Mouse (Mus musculus) T-cell, adult 2 months (primary cell): ENCODE data around the gene Focad.

Experiments
- DNase-seq: peaks from one replicate; pipeline ENCODE4 v3.0.0; 2022; ENCODE audit warnings: low spot score

Gene Focad

DNA sequence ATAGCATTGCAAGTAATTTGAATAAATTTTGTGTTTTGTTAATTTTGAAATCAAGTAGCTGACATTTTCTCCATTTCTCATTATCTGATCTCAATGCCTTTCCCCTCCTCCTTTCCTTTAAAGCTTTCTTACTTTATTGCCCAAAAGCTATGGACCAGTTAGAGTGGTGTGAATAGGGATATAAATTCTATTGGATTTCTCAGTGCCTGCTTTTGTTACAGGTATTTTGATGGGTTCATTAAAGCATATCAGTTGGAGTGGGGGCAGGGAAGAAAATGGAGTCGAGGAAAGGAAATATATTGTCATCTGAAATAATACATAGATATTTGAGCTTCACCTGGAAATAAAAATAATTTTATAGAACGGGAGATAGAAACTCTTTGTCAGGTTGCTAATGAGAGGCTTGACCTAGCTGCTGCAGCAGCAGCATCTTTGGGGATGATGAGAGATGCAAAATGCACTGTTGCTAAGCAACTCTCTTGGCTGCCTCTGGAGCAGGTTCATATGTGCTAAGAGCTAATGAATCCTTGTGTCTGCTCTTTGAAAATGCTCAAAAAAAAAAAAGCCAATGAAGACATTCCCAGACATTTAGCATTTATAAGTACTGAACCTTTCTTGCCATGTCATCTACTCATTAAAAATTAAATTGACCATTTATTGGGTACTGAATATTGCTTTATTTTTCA is 116.9 kb downstream of the Focad start:
- DNase-seq, result no peak

- no peak for DNase-seq
These were observed 119.5 kb downstream of the Focad start for GRCm38 (mm10) chr4:88213895-88214294.

DNA sequence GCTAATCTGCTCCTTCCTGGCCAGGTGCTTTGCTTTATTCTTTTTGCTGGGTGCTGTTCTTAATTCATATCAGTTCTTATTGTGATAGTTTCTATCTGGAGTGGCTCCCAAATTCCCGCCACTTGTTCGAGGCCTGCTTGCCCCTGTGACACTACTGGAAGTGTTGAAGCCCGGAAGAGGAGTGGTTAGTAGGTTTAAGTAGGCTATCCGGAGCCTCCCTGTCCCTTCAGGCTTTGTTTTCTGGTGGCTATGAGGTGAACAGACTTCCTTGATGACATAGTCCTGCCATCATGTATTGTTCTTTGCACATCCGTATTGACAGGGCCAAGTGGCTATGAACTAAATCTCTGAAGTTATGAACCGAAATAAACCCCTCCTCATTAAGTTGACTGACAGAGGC is 123.9 kb downstream of the Focad start:
- no peak for DNase-seq

GRCm38 (mm10) chr4:88218797-88219196 is 124.4 kb downstream of the Focad start:
- no peak for DNase-seq

GRCm38 (mm10) chr4:88231375-88231774 is 136.9 kb downstream of the Focad start:
- no peak for DNase-seq

- no peak for DNase-seq
These were observed 141.5 kb downstream of the Focad start for GRCm38 (mm10) chr4:88235941-88236340.

DNA sequence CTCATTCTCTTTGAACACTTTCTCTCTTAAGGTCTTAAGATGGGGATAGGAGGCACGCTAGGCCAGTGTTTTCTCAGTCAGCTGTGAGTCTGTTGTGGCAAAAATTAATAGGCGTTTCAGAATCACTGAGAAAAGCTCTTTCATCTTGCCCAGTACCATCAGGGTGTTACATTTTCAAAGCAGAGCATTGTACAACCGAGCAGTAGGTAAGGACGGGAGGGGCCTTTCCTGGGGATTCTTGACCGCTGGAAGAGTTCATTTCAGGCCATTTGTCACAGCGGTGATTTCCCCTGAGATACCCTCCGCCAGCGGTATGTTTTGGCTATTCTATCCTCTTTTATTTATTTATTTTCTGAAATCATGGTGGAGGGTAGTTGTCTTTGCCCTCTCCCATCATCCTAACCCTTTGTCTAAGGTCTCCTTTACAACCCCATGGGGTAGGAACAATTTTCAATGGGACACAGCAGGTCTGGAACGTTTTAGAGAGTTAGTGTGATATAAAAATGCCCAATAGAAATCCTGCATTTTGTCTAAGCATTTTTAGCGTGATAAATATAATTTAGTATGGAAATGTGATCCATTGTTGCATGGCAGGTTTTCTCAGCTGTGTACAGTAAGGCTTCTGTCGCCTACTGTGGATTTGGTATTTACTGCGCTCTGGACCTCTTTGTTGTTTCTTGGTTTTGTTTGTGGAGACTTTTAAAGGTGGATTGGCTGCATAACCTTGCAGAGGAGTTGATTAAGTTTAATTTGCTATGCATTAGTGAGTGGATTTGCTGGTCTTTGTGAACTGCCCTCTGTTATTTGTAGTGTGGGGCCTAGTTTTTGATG is 142.7 kb downstream of the Focad start:
- DNase-seq, result no peak

GRCm38 (mm10) chr4:88238351-88238750 is 143.9 kb downstream of the Focad start:
- no peak for DNase-seq

GRCm38 (mm10) chr4:88243834-88244233 is 149.4 kb downstream of the Focad start:
- DNase-seq, result no peak

DNA sequence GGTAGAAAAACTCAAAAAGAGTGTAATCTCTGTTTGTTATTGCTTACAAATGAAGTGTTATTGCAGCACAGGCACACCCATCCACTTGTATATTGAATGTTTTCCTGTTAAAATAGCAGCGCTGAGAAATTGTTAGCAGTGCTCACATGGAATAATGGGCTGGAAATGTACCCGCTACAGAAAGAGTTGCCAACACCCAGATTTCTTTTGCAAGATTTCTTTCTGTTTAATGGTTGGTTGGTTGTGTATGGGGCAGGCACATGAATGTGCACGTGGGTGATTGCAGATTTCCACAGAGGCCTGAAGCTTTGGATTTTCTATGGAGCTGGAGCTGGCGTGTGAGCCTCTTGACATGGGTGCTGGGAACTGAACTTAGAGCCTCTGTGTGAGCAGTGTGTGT is 151.1 kb downstream of the Focad start:
- no peak for DNase-seq

DNA sequence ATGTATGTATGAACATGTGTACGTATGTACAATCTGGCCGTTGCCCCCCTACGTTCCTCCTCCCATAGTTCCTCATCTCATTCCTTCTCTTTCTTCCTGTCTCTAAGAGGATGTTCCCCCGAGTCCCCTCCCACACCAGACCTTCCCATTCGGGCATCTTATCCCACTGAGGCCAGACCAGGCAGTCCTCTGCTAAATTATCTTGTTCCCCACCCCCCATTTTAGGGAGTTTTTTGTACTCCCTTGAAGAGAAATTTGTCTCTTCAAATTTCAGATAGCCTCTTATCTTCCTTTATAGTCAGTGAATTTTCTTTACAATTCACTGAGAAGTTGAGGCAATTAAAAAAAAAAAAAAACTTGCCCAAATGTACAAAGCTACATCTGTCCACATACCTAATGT is 166.9 kb downstream of the Focad start:
- DNase-seq, result no peak

GRCm38 (mm10) chr4:88264536-88264935 is 170.1 kb downstream of the Focad start:
- DNase-seq, result no peak

DNA sequence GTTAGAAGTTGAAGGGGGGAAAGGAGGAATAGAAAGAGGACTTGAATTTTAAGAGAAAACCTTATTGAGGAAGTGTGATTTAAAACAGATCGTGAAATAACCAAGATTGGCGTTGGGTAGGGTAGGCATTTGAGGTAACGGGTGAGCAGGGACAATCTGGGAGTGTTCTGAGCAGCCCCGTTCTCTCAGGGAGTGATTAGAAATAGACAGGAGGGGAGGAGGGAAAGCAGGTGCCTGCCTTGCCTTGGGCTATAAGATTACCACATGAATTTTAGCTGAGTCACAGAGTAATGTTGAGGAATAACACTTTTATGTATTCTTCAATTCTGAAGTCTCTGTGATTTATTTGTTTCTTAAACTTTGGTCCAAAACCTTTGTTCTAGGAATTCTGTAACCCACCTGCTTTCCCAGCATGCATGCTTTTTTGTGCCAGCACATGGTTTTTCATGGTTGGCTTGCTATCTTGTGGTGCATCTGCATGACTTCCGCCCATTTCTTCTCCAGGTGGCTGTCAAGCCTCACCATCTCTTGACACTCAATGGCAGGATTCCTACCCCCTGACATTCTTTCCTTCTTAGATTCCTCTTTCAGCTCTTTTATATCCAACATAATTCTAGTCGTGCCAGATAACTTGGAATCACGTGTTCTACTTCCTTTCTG is 176.1 kb downstream of the Focad start:
- peak; percentile 1 for DNase-seq

- peak; percentile 49 for DNase-seq
These were observed 181.2 kb downstream of the Focad start for GRCm38 (mm10) chr4:88275571-88276041.

GRCm38 (mm10) chr4:88276058-88276734 is 181.8 kb downstream of the Focad start:
- no peak for DNase-seq

GRCm38 (mm10) chr4:88278524-88278923 is 184.1 kb downstream of the Focad start:
- DNase-seq, result no peak

DNA sequence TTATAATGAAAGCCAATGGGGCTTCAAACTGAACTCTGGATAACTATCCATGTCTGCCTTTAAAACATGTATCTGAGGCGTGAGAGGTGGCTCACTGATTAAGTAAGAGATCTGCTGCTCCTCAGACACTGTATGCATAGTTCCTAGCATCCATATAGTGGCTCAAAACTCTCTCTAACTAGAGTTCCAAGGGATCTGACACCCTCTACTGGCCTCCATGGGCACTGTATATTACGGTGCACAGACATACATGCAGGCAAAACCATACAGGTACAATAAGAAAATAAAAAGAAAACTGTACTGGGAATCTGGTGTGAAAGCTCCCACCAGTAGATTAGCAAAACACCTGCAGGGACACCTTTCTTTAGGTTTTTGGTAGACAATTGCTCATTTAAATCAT is 186.1 kb downstream of the Focad start:
- DNase-seq, result peak; percentile 6

DNA sequence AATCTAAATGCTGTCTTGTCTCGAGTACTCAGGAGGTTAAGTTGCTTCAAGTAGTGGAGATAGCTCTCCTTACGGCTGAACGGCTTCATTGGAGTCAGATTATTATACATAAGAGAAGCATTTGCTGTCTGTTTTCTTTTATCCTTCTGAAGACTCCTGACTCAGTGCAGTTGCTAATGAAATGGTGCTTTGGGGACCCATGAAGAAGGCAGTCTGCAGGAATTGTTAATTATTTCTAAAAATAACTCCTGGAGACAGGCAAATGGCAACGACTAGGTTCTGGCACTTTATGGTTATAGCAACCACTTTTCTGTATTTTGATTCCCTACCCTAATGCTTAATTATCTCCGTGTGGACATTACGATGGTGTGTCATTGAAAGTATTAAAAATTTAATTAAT is 201.1 kb downstream of the Focad start:
- DNase-seq, result no peak

DNA sequence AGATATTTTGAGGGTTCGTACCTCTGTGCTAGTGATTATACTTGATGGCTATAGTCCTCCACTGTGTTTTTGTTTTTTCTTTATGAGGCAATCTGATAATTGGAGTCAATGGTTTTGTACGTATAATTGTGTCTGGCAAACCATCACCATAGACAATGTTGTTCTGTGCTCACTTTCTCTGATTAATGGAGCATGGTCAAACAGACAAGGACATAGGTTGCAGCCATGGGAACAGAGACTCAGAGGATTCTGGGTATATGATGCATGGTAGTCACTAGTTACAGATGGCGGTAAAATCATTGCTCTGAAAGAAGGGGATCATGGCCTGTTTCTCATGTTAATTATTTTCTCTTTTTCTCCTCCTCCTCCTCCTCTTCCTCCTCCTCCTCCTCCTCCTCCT is 205.1 kb downstream of the Focad start:
- DNase-seq, result no peak

DNA sequence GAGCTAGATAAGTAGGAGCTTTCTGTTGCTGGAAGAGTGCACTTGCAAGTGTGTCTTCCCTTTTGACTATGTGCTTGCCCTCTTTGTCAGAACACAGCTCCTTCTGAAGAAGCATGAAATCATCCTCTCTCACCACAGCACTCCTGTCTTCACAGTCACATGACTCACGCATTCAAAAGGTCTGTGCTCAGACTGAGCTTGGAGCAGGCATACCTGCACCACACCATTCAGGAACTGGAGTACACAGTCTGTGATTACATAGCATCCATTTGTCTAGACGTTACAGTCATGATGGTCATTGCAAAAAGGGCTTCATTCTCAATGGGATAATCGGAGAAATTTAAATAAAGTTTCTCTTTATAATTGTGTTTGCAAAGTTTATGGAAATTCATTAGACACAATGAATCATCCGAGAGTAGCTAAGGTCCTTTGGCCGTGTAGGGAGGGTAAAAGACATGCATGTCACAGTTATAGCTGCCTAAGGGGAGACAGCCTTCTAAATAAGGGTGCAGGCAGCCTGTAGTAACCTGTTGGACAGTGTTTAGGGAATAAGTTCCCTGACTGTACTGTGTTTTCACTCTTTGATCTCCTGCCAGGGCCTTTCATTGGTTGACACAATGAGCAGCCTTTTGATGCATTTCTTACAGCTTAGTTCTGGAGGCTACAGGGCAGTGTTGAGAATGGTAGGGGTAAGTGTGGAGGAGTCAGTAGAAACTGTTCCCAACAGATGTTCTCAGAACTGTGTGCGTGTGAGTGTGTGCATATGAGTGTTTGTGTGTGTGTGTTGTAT is 206.6 kb downstream of the Focad start:
- no peak for DNase-seq

GRCm38 (mm10) chr4:88302291-88302690 is 207.9 kb downstream of the Focad start:
- peak; percentile 2 for DNase-seq
